Mouse (Mus musculus) limb, embryonic 13.5 days (tissue): Measurements from ENCODE around the gene Pank3. TPM values are rescaled to one million over a fixed set of nuclear protein-coding genes. Genes with fewer than 3 reads are reported as not detected.
"Not testable (repeated sequence)": the region's sequence is repeated elsewhere in the genome, so short reads cannot be mapped to it uniquely, and the experiment has no call there.

Experiments used
- ATAC-seq: fragments of 200-750 bp; cut with Nextera tagmentation; 2 replicates; pipeline ENCODE4 v1.8.0; 2017; ENCODE audit warnings: low read depth, moderate number of reproducible peaks, moderate TSS enrichment; ENCODE audit not compliant: low FRiP score
- H3K27ac ChIP-seq: fragments of 300-500 bp; sonication (generic); 2 replicates; pipeline ENCODE4 v1.5.1; 2015; ENCODE audit warnings: inconsistent platforms, mild to moderate bottlenecking, moderate library complexity
- H3K27me3 ChIP-seq: fragments of 300-500 bp; sonication (generic); 2 replicates; pipeline ENCODE4 v1.6.1; 2015; ENCODE audit warnings: mild to moderate bottlenecking, inconsistent platforms
- H3K36me3 ChIP-seq: fragments of 300-500 bp; sonication (generic); 2 replicates; pipeline ENCODE4 v1.6.1; 2015; ENCODE audit warnings: inconsistent platforms, mild to moderate bottlenecking, moderate library complexity
- H3K4me1 ChIP-seq: fragments of 300-500 bp; sonication (generic); 2 replicates; pipeline ENCODE4 v1.6.1; 2015; ENCODE audit warnings: inconsistent platforms
- H3K4me2 ChIP-seq: fragments of 300-500 bp; sonication (generic); replicated peaks from 2 replicates; pipeline ENCODE4 v1.6.1; 2015; ENCODE audit warnings: inconsistent platforms, mild to moderate bottlenecking, moderate library complexity
- H3K4me3 ChIP-seq: fragments of 300-500 bp; sonication (generic); 2 replicates; pipeline ENCODE4 v1.5.1; 2015; ENCODE audit warnings: moderate library complexity, mild to moderate bottlenecking, inconsistent platforms
- H3K9ac ChIP-seq: fragments of 300-500 bp; sonication (generic); 2 replicates; pipeline ENCODE4 v1.6.1; 2015; ENCODE audit warnings: mild to moderate bottlenecking, inconsistent platforms
- H3K9me3 ChIP-seq: fragments of 300-500 bp; sonication (generic); 2 replicates; pipeline ENCODE4 v1.6.1; 2016; ENCODE audit warnings: inconsistent platforms
- WGBS: fragments of 180-500 bp; shearing (Covaris S2); methylation state at CpG from one replicate; pipeline ENCODE4 v1.1.7; 2015; 5-methylcytosine and 5-hydroxymethylcytosine counted together
- polyA plus RNA-seq: library from polyadenylated mRNA; unstranded; fragments of >200 nt; fragmentation: Nextera tagmentation; extraction: Ambion mirVana; gene quantifications from 2 replicates; pipeline ENCODE4 v1.2.1, GENCODE M21; 2015

Pank3 gene
- polyA plus RNA-seq, 1 experiment from 2014 or later, result 18.0 TPM

GRCm38 (mm10) chr11:35784002-35784401 lies 14.7 kb downstream of the Pank3 start:
- Histone ChIP-seq H3K9ac (no peak overlapping the region), H3K27me3 (no peaks in the 10 kb centered on the region), H3K4me3 (no peak overlapping the region), H3K4me2 (no peak overlapping the region), H3K9me3 (no peaks in the 10 kb centered on the region), H3K36me3 (peaks cover 73% of the 10 kb centered on the region), H3K4me1 (no peaks in the 10 kb centered on the region), H3K27ac (no peak overlapping the region)
- 90% methylated on average over 3 of the region's 3 CpGs for WGBS
- no peak for ATAC-seq

- Histone ChIP-seq H3K4me2 (no peak overlapping the region), H3K4me3 (no peak overlapping the region), H3K9me3 (no peaks in the 10 kb centered on the region), H3K4me1 (no peaks in the 10 kb centered on the region), H3K27me3 (no peaks in the 10 kb centered on the region), H3K36me3 (peaks cover 70% of the 10 kb centered on the region), H3K9ac (no peak overlapping the region), H3K27ac (no peak overlapping the region)
- ATAC-seq, result no peak
- WGBS, result 96% methylated on average over 4 of the region's 4 CpGs
Measured at GRCm38 (mm10) chr11:35784537-35784936, 15.3 kb downstream of the Pank3 start.

GRCm38 (mm10) chr11:35788443-35788842 lies 19.2 kb downstream of the Pank3 start:
- no peak for ATAC-seq

DNA sequence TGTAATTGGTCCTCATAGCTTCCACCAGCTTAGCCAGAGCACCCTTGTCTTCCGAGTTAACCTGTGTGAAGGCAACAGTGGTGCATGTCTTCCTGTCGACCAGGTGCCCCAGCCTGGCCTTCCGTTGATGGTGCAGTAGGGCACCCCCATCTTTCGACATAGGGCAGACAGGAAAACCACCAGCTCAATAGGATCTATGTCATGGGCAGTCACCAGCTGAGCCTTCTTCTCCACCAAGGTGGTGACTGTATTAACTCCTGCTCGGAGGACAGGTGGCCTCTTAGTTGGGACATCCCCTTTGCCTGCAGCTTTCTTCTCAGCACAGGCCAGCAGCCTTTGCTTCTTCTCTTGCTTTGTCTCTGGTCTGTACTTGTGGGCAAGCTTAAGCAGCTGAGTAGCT lies 23.5 kb downstream of the Pank3 start:
- not testable (repeated sequence) for H3K4me3 ChIP-seq, H3K27ac ChIP-seq, ATAC-seq, H3K9me3 ChIP-seq, H3K4me1 ChIP-seq, H3K9ac ChIP-seq, H3K4me2 ChIP-seq
- Histone ChIP-seq H3K27me3 (peaks cover 44% of the 10 kb centered on the region), H3K36me3 (peaks cover 20% of the 10 kb centered on the region)
- WGBS, result 81% methylated on average over 5 of the region's 5 CpGs

More at GRCm38 (mm10) chr11:35788443-35788842, 19.2 kb downstream of the Pank3 start:
- Histone ChIP-seq H3K9me3 (no peaks in the 10 kb centered on the region), H3K4me3 (no peak overlapping the region), H3K9ac (no peak overlapping the region), H3K4me1 (no peaks in the 10 kb centered on the region), H3K27ac (no peak overlapping the region), H3K4me2 (no peak overlapping the region), H3K36me3 (peaks cover 54% of the 10 kb centered on the region), H3K27me3 (no peaks in the 10 kb centered on the region)
- 78% methylated on average over 2 of the region's 2 CpGs for WGBS

- H3K4me3 ChIP-seq, result peak overlapping the region; percentile 43
- H3K27me3 ChIP-seq, result peaks cover 73% of the 10 kb centered on the region
- ATAC-seq, result no peak
- WGBS, result 4% methylated on average over 69 of the region's 86 CpGs
- no peaks in the 10 kb centered on the region for H3K9me3 ChIP-seq
- H3K4me1 ChIP-seq, result peaks cover 13% of the 10 kb centered on the region
- no peak overlapping the region for H3K9ac ChIP-seq
- no peaks in the 10 kb centered on the region for H3K36me3 ChIP-seq
- H3K27ac ChIP-seq, result no peak overlapping the region
- peak overlapping the region; percentile 68 for H3K4me2 ChIP-seq
Measured at GRCm38 (mm10) chr11:35797751-35798494, 28.6 kb downstream of the Pank3 start.

- peaks cover 73% of the 10 kb centered on the region for H3K27me3 ChIP-seq
- WGBS, result 4% methylated on average over 23 of the region's 23 CpGs
- peaks cover 13% of the 10 kb centered on the region for H3K4me1 ChIP-seq
- peak overlapping the region; percentile 43 for H3K4me3 ChIP-seq
- no peak for ATAC-seq
- H3K9me3 ChIP-seq, result no peaks in the 10 kb centered on the region
- peak overlapping the region; percentile 68 for H3K4me2 ChIP-seq
- H3K36me3 ChIP-seq, result no peaks in the 10 kb centered on the region
- no peak overlapping the region for H3K9ac ChIP-seq
- no peak overlapping the region for H3K27ac ChIP-seq
Measured at GRCm38 (mm10) chr11:35798495-35798820, 29.2 kb downstream of the Pank3 start.

GRCm38 (mm10) chr11:35798874-35799273 lies 29.6 kb downstream of the Pank3 start, which contains the start of gene Fbll1:
TSS of gene Fbll1 (minus strand) at chr11:35798884.
- no peaks in the 10 kb centered on the region for H3K9me3 ChIP-seq
- H3K27me3 ChIP-seq, result peaks cover 69% of the 10 kb centered on the region
- WGBS, result 18% methylated on average over 11 of the region's 11 CpGs
- H3K4me2 ChIP-seq, result peak within 1 kb of the TSS; percentile 68
- no peak within 1 kb of the TSS for H3K27ac ChIP-seq
- no peaks in the 10 kb centered on the region for H3K36me3 ChIP-seq
- peak; percentile 59; the same call in 1 of the 2 replicates for ATAC-seq
- H3K4me1 ChIP-seq, result peaks cover 13% of the 10 kb centered on the region
- H3K4me3 ChIP-seq, result peak within 1 kb of the TSS; percentile 43
- H3K9ac ChIP-seq, result no peak within 1 kb of the TSS

- H3K27ac ChIP-seq, result no peak overlapping the region
- H3K4me1 ChIP-seq, result peaks cover 13% of the 10 kb centered on the region
- H3K9me3 ChIP-seq, result no peaks in the 10 kb centered on the region
- peaks cover 44% of the 10 kb centered on the region for H3K27me3 ChIP-seq
- H3K4me3 ChIP-seq, result no peak overlapping the region
- H3K9ac ChIP-seq, result no peak overlapping the region
- no peaks in the 10 kb centered on the region for H3K36me3 ChIP-seq
- no peak for ATAC-seq
- 75% methylated on average over 5 of the region's 5 CpGs for WGBS
- no peak overlapping the region for H3K4me2 ChIP-seq
Measured at GRCm38 (mm10) chr11:35801332-35801731, 32.0 kb downstream of the Pank3 start.

DNA sequence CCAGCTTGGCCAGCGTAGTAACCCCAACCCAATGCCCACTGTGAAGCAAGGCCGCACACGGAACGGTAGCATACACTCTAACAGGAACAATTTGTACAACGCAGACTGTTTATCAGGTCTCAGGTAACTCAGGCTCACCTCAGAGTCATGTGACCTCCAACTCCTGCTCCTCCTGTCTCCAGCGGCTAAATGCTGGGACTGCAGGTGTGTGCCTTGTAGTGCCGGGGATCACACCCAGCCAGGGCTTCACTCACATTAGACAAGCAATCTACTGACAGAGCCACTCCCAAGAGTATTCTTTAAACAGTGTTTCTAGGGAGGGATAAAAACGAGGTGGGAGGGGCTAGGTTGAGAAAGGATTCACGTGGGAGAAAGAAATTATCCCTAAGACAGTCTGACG lies 42.2 kb downstream of the Pank3 start:
- Histone ChIP-seq H3K36me3 (peaks cover 98% of the 10 kb centered on the region), H3K27ac (no peak overlapping the region), H3K4me2 (no peak overlapping the region), H3K9ac (no peak overlapping the region), H3K4me3 (no peak overlapping the region), H3K9me3 (no peaks in the 10 kb centered on the region), H3K4me1 (no peaks in the 10 kb centered on the region), H3K27me3 (no peaks in the 10 kb centered on the region)
- WGBS, result 89% methylated on average over 10 of the region's 10 CpGs
- no peak for ATAC-seq

DNA sequence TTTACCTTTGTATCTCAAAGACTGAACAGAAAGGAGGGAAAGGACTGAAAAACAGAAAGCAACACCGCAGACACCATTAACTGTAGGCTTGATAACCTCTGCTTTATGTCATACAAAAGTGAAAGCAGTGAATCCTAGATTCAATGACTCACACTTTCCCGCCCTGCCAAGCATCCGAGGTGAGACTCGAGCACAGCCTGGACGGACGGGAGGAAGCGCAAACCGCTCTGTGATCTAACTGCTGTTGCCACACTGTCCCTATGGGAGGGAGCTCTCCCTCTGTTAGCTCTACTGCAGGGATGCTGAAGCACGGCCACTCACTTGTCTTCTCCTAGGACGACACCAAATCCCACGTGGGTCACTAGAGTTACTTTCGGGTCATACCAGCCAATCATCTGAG lies 47.0 kb downstream of the Pank3 start:
- H3K9me3 ChIP-seq, result no peaks in the 10 kb centered on the region
- H3K27me3 ChIP-seq, result no peaks in the 10 kb centered on the region
- no peak for ATAC-seq
- H3K36me3 ChIP-seq, result peaks cover 96% of the 10 kb centered on the region
- no peak overlapping the region for H3K4me3 ChIP-seq
- H3K27ac ChIP-seq, result no peak overlapping the region
- no peak overlapping the region for H3K4me2 ChIP-seq
- 92% methylated on average over 12 of the region's 12 CpGs for WGBS
- no peak overlapping the region for H3K9ac ChIP-seq
- no peaks in the 10 kb centered on the region for H3K4me1 ChIP-seq

- ATAC-seq, result no peak
- Histone ChIP-seq H3K27me3 (no peaks in the 10 kb centered on the region), H3K36me3 (peaks cover 86% of the 10 kb centered on the region), H3K4me2 (no peak overlapping the region), H3K4me3 (no peak overlapping the region), H3K9me3 (no peaks in the 10 kb centered on the region), H3K27ac (no peak overlapping the region), H3K4me1 (peaks cover under 1% of the 10 kb centered on the region; the same call in 1 of the 2 replicates), H3K9ac (no peak overlapping the region)
- 95% methylated on average over 6 of the region's 6 CpGs for WGBS
Measured at GRCm38 (mm10) chr11:35827714-35828113, 58.4 kb downstream of the Pank3 start.

DNA sequence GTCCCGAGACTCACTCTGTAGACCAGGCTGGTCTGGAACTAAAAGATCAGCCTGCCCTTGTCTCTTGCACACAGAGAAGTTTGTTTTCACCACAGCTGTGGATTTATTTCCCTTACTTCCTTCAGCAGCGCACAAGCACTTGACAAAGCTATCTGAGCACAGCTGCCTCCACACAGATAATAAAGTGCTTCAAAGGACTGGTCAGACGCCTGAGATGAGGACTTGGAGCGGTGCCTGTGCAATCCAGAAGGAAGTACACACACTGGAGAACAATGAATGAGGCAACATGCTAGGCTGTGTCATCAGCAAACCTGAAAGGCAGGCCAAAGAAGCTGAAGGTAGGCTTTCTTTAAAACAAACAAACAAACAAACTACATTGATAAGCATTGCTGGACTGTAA lies 62.9 kb downstream of the Pank3 start:
- no peaks in the 10 kb centered on the region for H3K9me3 ChIP-seq
- H3K27ac ChIP-seq, result no peak overlapping the region
- WGBS, result 83% methylated on average over 4 of the region's 4 CpGs
- H3K4me1 ChIP-seq, result peaks cover 11% of the 10 kb centered on the region
- peaks cover 49% of the 10 kb centered on the region for H3K36me3 ChIP-seq
- no peak overlapping the region for H3K9ac ChIP-seq
- no peaks in the 10 kb centered on the region for H3K27me3 ChIP-seq
- no peak overlapping the region for H3K4me2 ChIP-seq
- no peak for ATAC-seq
- H3K4me3 ChIP-seq, result no peak overlapping the region

GRCm38 (mm10) chr11:35833270-35833669 lies 64.0 kb downstream of the Pank3 start:
- H3K9ac ChIP-seq, result peak overlapping the region; percentile 91
- no peak for ATAC-seq
- H3K4me1 ChIP-seq, result peaks cover 11% of the 10 kb centered on the region
- 87% methylated on average over 6 of the region's 6 CpGs for WGBS
- H3K4me3 ChIP-seq, result peak overlapping the region; percentile 90
- H3K27ac ChIP-seq, result no peak overlapping the region
- peak overlapping the region; percentile 72 for H3K4me2 ChIP-seq
- H3K36me3 ChIP-seq, result peaks cover 38% of the 10 kb centered on the region
- no peaks in the 10 kb centered on the region for H3K9me3 ChIP-seq
- H3K27me3 ChIP-seq, result no peaks in the 10 kb centered on the region
